Mouse (Mus musculus) large intestine, adult 2 months (tissue): ENCODE results near the gene P2rx3. TPM values are rescaled to one million over a fixed set of nuclear protein-coding genes. Genes with fewer than 3 reads are reported as not detected.

Source experiments
- polyA plus RNA-seq: library from polyadenylated mRNA; depleted of rRNA; stranded (reverse); fragments of >200 nt; gene quantifications from 2 replicates; pipeline ENCODE4 v1.2.3, GENCODE M21; 2012; rRNA removed

The P2rx3 gene
- polyA plus RNA-seq, 1 experiment: 0.24 TPM

Other genes starting within 250 kb of the P2rx3 start
- gene Ube2l6, start 238.6 kb downstream of the P2rx3 start, polyA plus RNA-seq: 59.1 and 85.6 TPM in 2 replicates
- 0.14 TPM in 1 of 2 replicates, not detected in the other for gene Smtnl1, start 214.8 kb downstream of the P2rx3 start, polyA plus RNA-seq
- 40.7 and 41.7 TPM in 2 replicates for gene Timm10, start 210.5 kb downstream of the P2rx3 start, polyA plus RNA-seq
- gene Slc43a1, start 198.6 kb downstream of the P2rx3 start, polyA plus RNA-seq: 5.6 and 6.8 TPM in 2 replicates
- 1.7 and 2.1 TPM in 2 replicates for gene Rtn4rl2, start 150.8 kb downstream of the P2rx3 start, polyA plus RNA-seq
- gene Slc43a3, start 100.9 kb downstream of the P2rx3 start, polyA plus RNA-seq: 21.8 and 48.3 TPM in 2 replicates
- 0.81 and 1.3 TPM in 2 replicates for gene Prg2, start 57.0 kb downstream of the P2rx3 start, polyA plus RNA-seq
- gene Prg3, start 49.2 kb downstream of the P2rx3 start, polyA plus RNA-seq: not detected in 2 replicates
- gene Ssrp1, start 228 bp downstream of the P2rx3 start, polyA plus RNA-seq: 87.8 and 93.3 TPM in 2 replicates
- gene Tnks1bp1, start 10.6 kb upstream of the P2rx3 start, polyA plus RNA-seq: 29.0 and 39.9 TPM in 2 replicates
- gene Aplnr, start 98.8 kb upstream of the P2rx3 start, polyA plus RNA-seq: 3.1 and 5.6 TPM in 2 replicates
- 1.5 and 2.2 TPM in 2 replicates for gene Lrrc55, start 159.7 kb upstream of the P2rx3 start, polyA plus RNA-seq